Mouse (Mus musculus) right cerebral cortex, adult 18-20 months (tissue): ENCODE results near the gene Sesn3.
"Not testable (repeated sequence)": the region's sequence is repeated elsewhere in the genome, so short reads cannot be mapped to it uniquely, and the experiment has no call there.

Experiments
- DNase-seq: peaks from one replicate; pipeline ENCODE4 v3.0.0; 2022; ENCODE audit warnings: mixed read lengths

Sesn3 gene

DNA sequence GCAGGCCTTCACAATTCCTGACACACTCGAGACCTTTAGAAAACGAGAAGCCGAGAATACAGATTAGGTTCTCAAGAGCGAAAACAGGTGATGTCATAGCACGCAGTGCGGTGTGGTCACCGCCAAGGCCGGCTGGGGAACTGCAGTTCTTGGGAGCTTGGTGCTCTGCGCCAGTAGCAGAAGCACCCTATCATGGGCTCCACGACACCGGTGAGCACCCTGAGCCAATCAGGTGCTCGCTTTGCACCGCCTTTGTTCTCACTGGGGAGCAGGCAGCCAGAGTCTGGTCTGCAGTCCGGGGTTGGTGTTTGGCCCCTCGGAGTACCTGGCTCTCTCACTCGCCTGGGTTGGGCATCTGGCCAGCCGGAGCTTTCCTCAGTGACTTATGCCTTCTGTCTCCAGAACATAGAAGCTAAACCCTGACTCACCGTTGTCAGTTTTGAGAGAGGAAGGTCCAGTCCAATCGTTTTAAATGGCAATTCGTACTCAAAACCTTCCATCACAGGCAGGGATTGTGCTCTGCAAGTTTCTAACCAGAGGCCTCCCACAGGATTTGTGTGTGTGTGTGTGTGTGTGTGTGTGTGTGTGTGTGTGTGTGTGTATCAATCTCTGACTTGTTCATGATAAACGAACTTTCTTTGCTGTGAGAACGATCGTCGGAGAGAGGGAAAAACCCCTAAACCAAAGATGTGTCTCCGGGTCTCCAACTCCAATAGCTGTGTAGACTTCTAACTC is at the start of gene Sesn3:
TSS of gene Sesn3 (plus strand) at position 82 of the 735 bp plus-strand sequence.
- peak; percentile 71 for DNase-seq

DNA sequence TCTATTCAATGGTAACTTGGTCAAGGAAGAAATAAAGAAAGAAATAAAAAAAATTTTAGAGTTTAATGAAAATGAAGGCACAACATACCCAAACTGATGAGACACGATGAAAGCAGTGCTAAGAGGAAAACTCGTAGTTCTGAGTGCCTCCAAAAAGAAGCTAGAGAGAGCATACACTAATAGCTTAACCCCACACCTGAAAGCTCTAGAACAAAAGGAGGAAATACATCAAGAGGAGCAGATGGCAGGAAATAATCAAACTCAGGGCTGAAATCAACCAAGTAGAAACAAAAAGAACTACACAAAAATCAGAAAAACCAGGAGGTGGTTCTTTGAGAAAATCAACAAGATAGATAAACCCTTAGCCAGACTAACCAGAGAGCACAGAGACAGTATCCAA is 47.8 kb upstream of the Sesn3 start:
- not testable (repeated sequence) for DNase-seq

DNA sequence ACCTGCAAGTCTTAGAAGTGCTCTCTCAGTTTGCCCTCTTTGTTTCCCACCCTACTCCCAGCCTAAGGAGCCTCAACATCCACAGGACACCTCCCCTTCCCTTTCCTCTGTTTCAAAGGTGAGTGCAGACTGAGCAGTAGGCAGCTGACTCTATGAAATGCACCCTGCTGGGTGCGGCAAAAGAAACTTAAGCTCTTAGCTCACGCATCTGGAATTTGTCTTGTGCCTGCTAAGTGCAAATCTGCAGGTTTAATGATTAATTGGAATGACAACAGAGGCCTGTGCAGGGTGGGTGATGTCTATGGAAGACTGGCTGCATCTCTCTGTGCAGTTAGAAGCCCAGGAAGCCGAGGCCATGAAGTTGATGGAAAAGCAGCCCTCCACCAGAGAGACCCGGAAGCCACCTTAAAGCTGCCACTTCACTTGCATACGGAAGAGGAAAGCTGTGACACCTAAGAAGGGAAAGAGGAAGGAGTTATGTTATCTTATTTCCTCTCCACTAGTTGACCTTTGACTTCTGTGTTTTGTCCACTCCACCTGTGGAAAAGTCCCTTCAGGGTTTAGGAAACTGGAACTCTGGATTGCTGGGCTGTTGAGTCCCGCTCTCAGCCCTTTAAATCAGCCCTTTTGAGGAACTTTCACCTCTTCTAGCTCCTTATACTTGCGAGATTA is 41.0 kb upstream of the Sesn3 start:
- no peak for DNase-seq

DNA sequence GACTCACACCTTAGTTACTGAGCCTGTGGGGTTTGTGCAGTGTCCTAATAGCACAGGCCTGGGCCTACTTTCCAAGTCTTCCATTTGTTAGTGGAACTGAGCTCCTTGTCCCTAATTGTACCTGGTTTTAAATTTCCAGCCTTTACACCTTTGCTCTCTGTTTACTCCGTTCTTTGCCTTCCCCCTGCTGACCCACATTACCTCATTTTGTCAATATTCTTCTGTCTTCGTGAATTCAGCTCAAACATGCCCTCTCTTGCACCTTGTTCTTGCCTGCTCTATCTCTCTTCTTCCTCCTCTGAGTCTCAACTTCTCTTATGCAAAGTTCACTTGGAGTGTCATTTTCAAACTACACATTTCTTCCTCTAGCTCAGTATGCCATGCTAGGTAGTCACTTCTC is 39.6 kb upstream of the Sesn3 start:
- no peak for DNase-seq

DNA sequence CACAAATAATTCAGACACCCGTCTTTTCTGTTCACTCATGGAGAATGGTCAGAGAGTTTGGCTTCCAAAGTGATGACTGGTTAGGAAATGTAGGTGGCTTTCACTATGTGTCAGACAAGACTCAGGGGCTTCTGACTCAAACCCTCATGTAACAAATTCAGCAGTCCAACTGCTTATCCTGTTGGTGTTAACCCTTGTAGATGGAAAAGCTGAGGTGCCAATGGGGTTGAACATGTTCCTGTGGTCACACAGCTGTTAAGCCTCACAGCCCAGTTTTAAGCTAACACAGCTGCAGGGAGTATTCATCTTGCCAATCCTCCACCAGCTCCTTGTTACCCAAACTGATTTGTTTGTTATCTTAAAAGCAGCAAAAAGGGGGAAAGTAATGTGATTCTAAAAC is 33.9 kb upstream of the Sesn3 start:
- DNase-seq, result not testable (repeated sequence)

DNA sequence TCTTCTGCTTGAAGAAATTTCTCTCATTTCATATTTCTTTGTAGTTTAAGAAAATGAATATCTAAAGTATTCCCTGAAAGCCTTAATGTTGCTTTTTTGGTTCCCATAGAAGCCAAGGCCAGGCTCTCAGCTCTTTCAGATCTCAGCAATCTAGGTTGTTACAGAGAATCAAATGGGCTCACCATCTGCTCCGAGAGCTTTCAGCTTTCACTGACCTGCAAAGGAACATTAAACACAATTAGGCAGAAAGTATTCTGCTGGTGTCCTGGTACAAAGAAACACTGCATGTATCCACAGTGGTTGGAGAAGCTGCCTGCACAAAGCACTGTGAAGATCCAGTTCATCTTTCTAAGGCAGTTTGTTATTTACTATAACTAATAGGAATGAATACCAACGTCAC is 32.6 kb upstream of the Sesn3 start:
- DNase-seq, result no peak

DNA sequence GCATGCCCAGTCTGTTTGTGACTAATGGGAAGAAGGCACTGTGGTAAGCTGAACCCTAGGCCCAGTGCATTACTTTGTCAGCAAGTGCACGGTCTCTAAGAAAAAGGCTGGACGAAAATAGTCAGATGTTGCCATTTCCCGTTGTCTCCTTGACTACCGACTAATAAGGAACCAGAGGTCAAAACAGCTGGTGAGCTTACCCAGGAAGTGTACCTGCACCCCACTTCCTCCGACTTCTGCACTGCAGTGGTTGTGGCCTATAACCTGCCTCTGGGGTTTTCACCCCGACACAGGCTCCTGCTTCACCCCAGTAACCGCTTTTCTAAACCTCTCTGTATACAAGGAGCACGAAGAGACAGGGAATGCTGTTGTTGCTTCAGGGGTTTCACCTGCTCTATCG is 30.3 kb upstream of the Sesn3 start:
- no peak for DNase-seq

DNA sequence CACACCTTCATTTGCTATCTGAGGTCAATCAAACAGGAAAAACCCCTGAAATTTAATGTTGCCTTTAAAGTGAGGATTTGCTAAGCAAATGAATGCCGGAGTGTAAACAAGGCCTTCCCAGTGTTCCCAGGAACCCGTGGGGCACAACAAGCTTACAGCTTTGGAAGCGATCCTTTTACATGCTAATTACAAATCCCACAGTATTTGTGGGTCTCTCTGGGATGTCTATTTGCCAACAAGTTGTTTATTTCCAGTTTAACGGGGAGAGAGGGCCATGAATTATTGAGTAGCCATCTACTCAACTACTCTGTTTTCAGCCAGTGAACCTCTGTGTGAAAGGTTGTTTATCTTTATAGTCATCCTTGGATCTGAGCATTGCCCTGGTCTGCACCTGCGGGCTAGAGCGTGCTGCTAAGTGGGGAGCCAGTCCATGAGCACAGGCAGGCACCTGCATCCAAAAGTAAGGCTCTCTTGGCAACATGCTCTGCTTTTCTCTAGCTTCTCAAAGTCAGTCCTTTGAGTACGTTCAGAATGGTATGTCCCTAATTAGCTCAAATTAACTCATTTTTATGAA is 29.8 kb upstream of the Sesn3 start:
- no peak for DNase-seq

DNA sequence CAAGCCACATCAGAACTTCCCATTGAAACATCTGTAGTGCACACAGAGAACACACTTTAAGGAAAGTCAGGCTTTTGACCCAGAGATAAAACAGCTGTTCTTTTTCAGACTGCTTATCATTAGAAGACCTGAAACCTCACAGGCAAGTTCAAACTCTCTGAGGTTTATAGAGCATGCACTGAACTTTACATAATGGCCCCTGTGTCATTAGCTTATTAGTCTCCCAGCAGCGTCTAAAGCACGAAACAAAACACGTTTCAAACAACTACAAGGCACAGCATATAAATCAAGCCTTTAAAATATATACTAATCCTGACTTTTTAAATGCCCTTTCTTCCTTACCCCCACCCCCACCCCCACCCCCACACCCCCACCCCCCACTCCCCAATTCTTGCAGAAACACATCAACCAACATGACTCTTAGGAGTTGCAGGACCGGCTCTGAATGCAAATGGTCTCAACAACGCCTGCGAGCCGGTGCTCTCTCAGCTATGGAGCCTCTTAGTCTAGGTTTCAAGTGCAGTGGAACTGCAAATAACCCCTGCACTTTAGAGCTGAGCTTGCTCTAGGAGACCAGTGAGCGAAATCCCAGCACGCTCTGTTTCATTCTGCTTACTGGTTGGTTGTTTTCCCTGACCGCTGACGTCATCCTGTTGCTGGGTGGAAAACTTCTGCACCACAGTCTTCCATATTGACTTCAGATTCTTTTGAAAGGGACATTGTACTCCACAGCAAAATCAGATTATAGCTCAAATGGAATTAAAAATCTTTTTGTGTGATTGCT is 28.7 kb upstream of the Sesn3 start:
- peak; percentile 26 for DNase-seq

DNA sequence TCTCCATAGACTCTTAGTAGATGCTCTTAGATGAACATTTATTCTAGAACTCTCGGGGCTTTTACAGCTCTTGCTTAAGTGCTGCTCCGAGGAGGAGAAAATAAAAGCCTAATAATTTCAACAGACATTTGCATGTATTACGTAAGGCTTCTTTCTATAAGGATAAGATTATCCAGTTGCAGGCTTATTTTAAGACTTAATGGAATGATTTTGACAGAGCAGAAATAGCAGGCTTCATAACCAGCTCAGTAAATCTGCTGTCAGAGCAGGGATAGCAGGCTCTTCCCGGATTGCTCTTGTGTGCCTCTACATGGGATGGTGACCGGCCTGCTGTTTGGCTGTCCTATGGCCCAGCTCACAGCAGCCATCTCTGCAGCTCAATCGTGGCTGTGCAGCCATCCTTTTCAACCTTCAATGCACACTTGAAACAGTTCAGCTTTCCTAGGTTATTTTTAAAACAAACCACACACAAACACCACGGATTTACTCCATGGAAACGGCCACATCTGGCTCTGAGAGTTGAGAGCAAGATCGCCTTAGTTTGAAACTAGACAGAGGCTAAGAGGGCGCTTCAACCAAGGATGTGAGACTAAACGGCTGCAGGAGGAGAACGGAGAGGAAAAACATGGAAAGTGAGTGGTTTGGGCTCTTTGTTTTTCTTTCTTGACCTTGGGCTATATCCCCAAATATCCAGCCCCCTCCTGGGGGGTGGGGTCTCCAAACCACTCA is 27.2 kb upstream of the Sesn3 start:
- peak; percentile 12 for DNase-seq

DNA sequence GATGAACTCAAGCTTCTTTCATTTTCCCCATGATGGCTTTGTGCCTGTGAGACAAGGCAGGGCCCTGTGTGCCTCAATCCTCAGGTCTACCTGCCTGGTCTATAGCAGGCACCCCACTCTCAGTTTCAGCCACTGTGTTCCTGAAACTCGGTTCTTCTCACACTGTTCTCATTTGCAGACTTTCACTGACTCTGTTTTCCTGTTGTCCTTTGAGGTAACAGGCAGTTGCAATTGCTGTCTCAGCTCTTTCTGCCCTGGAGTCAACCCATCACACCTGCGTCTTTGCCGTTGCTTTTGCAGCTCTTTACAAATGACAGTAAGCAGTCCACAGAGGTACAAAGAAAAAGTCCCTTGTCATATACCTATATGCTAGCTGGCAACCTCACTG is 26.7 kb upstream of the Sesn3 start:
- DNase-seq, result no peak

DNA sequence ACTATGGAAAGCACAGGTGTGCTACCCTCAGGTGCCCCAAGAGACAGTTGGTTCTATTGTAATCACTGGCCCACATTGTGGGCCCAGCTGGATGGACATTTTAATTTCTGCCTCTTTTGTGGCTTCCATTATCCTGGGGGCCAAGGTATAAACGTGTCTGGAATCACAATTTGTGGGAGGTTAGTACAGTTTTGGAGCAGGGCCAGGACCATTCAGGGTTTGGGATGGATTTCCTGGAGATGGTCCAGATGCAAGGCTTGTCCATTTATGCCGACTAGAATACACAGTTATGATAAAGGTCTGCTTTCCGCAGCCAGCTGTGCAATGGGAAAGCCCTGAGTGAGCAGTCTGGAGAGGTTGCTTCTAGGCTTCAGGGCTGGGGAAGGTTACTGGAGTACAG is 13.7 kb upstream of the Sesn3 start:
- no peak for DNase-seq

DNA sequence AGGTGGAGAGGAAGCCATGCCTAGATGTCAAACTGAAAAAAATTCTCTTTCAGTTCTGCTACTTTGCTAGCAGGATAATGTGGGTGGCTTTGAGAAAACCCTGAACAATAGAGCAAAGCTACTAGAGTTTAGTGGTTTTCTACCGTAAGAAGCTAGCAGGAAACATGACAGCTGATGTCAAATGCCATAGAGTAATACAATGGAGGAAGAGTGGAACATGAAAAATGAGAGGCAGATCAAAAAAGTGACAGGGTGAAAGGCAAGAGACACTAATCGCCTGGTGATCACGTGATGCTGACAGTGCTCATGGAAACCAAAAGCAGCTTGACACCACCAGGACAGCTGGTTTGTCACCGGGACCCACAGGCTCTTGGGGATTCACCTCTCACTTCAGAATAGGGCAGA is 12.3 kb upstream of the Sesn3 start:
- DNase-seq, result no peak

DNA sequence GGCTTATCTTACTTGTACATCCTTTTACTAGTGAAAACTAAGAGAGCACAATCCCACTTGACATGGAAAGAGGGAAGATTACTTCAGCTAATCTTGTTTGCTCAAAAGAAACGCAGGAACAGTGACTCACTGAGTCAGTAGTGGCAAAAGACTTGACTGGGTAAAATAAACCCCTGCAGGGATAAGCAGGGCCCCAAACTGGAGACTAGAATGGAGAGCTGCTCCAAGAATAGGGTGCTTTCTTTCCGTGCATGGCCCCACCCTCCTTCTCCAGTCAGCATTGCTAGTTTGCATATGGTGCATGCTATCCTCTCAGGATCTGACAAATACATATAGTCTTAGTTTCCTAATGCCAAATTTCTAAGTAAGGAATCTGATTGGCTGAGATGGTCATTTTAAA is 8.4 kb upstream of the Sesn3 start:
- no peak for DNase-seq

DNA sequence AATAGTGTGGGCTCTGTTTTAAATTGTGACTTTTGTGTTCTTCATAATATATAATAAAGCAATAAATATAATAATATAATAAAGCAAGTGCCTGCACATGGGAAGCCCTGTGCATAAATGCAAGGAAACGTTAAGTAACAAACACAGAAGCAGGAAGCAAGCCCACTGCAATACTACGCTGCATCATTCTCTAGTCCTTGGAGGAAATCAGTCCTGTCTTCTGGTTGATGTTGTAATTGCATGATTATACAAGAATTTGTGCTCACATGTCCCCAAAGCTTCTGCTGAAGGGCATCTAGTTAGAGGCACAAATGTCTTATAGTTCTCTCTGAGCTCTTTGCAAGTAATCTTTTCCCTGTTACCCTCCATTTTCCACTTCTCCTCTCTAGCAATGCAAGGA is 6.3 kb upstream of the Sesn3 start:
- DNase-seq, result no peak

DNA sequence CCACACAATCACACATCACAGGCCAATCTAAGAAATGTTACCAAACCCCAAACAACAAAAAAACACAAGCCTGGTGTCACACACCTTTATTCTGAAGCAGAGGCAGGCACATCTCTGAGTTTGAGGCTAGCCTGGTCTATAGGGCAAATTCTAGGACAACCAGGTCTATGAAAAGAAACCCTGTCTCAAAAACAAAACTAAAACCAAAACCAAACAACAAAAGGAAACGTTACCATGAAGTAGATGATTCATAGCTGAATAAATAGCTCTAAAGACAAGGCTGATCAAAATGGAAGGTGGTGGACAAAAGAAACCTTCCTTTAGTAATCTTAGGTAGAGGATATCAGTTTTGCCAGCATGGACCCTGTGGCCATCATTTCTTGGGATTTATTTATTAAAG is 1.9 kb upstream of the Sesn3 start:
- DNase-seq, result no peak

DNA sequence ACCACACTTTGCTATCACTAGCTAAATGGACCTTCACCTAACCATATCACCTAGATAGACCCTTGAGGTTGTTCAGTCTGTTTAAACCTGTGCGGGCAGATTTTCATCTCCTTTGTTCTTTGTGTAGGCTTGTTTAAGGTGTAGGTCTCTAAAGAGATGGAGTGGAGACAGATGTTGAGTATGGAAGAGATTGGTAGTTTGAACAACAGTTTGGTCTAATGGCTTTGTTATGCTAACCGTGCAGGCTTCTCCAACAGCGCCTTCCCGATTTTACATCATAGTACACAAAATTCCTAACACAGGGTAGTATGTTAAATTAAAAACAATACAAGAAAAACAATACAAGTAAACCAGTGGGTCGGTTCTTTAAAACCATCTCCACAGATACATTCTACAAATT is 281 bp upstream of the Sesn3 start:
- DNase-seq, result no peak

DNA sequence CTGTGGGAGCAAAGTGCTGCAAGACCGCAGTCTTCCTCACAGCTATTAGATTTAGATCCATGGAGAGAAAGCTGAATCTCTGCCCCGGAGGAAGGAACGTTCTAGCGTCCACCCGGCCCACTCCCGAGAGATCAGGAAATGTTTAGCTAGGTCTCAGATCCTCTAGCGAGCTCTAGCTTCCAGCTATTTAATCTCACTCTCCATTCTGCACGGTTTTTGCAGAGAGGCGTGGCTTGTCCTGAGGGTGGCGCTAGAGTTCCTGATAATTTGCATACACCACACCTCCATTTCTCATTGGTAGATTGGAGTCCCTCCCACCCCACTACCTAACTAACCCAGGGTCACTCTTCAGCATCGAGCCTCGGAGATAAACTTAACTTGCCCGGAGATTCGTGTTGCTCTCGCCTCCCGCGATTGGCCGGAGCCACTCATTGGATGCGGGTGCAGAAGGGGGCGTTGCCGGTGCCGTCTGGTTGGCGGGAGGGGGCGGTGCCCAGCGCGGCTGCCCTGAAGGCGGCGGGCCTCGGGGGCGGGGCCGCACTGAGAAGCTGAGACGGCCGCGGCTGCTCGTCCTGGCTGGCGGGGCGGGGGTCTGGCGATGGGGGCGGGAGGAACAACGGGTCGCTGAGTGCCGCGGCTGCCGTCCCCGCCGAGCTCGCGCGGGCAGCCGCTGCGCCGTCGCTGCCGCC is 1.1 kb downstream of the Sesn3 start:
- DNase-seq, result peak; percentile 99

DNA sequence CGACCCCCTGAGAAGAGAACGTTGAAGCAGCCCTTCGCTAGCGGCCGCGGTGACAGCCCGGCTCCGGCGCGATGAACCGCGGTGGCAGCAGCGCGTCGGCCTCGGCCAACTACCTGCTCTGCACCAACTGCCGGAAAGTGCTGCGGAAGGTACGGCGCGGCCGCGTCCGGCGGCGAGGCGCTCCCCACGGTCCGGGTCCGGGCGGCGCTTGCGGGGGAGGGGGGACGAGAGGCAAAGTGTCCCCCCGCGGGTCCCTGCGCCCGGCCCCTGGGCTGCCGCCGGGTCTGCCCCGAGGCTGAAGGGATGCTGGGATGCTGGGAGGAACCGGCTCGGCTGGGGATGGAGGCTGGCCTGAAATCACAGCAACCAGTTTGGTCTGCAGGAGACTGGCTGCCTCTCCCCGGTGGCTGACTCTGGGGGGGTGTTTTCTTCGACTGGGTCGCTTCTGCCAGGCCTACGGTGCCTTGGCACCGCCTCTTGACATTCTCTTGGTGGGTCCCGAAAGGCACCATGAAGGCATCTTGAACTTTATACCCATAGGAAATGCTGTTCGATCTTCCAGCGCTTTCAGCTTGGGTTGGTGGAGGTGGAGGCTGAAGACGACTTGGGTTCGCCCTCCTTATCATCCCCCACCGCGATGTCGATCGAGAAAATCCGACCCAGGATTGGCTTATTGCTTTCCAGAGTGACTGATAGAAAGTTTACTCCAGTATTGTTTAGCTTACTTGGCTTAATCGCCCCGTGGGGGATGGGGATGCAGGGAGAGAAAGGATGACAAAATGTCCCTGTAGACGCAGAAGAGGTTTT is 1.8 kb downstream of the Sesn3 start:
- peak; percentile 59 for DNase-seq

DNA sequence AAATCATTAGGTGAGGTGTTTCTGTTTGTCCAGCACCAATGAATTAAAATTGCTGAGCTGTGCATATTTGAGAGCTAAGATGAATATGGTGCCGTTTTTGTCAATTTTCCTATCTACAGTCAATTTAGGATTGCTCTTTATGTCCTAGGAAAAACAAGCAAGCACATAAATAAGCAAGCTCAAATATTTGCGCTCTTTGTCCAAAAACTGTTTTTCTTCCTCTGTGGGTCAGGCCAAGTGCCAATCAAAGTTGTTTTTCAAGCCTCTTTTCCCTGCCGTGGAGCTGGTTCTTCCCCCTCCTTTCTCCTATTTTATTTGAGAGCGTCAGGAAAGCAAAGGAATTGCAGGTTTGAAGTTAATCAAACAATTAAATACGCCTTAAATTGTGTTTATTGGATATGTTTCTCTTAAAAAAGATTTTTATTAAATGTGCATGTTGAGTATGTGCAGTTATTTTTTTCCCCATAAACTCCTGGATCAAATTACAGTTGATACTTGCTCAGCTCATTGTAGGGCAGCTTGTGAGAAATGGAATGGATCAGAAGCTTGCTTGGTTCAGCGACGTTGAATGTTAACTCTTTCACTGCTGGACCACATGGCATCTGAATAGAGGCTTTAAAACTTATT is 2.6 kb downstream of the Sesn3 start:
- peak; percentile 14 for DNase-seq

DNA sequence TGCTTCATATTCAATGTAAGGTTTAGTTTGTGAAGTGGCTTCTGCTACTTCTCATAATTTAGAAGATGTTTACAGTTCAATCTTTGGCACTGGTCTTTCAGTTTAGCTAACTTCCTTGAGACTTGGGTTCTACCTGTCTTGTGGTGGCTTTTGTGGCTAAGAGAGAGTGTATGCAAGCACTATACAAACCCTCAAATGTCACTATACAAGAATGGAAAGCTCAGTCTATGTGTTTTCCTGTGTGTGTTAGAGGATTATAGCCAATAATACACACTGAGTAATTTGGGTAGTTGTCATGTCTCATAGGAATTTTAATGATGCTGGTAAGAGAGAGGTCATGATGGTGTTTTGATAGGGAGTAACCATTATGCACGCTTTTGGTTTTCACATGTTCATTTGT is 5.8 kb downstream of the Sesn3 start:
- DNase-seq, result no peak
